Mouse (Mus musculus): ENCODE measurements at regions not wholly inside any gene's neighbourhood (a gene's known extent, or its start where the extent isn't known, plus 50 kb on each side); places are given as distances from the start of the nearest gene placed in this dataset.

- 20% methylated on average over 12 of the region's 12 CpGs for WGBS
These were observed 1719.7 kb upstream of the Impad1 start for GRCm38 (mm10) chr4:6512749-6513364.

GRCm38 (mm10) chr4:6508091-6508490 lies 1714.9 kb upstream of the Impad1 start:
- ATAC-seq, result no peak
- Histone ChIP-seq H3K9ac (ENCODE audit: low read depth, low read length) (no peak overlapping the region), H3K36me3 (ENCODE audit: control insufficient read depth, insufficient read depth, low read length) (no peaks in the 10 kb centered on the region), H3K4me2 (ENCODE audit: low read length) (no peak overlapping the region), H3K4me1 (ENCODE audit: control insufficient read depth, insufficient read depth, low read length) (no peaks in the 10 kb centered on the region), H3K9me3 (replicated peaks; ENCODE audit: control insufficient read depth, low read length, poor library complexity, severe bottlenecking) (no peaks in the 10 kb centered on the region), H3K27me3 (ENCODE audit: control insufficient read depth, insufficient read depth, low read depth, low read length) (no peaks in the 10 kb centered on the region), H3K4me3 (ENCODE audit: low read depth, low read length) (no peak overlapping the region), H3K27ac (ENCODE audit: low read length) (no peak overlapping the region)
- 97% methylated on average over 5 of the region's 5 CpGs for WGBS

More at GRCm38 (mm10) chr4:6512749-6513364, 1719.7 kb upstream of the Impad1 start:
- no peak overlapping the region; the same call in 1 of the 2 replicates for H3K9ac ChIP-seq (ENCODE audit: low read depth, low read length)
- no peak overlapping the region for H3K27ac ChIP-seq (ENCODE audit: low read length)
- no peaks in the 10 kb centered on the region for H3K27me3 ChIP-seq (ENCODE audit: control insufficient read depth, insufficient read depth, low read depth, low read length)
- H3K4me3 ChIP-seq (ENCODE audit: low read depth, low read length), result peak overlapping the region; percentile 17; the same call in 1 of the 2 replicates
- peak overlapping the region; percentile 44 for H3K4me2 ChIP-seq (ENCODE audit: low read length)
- no peaks in the 10 kb centered on the region for H3K9me3 ChIP-seq (replicated peaks; ENCODE audit: control insufficient read depth, low read length, poor library complexity, severe bottlenecking)
- H3K36me3 ChIP-seq (ENCODE audit: control insufficient read depth, insufficient read depth, low read length), result no peaks in the 10 kb centered on the region
- H3K4me1 ChIP-seq (ENCODE audit: control insufficient read depth, insufficient read depth, low read length), result peaks cover 7% of the 10 kb centered on the region; the same call in 1 of the 2 replicates
- ATAC-seq, result peak; percentile 89

Data from midbrain, embryonic 16.5 days (tissue).